Mouse (Mus musculus) olfactory bulb, adult 2 months (tissue): Measurements from ENCODE around the gene Fyn. TPM values are rescaled to one million over a fixed set of nuclear protein-coding genes. Genes with fewer than 3 reads are reported as not detected.

Source experiments
- H3K27ac ChIP-seq: fragments of 200-500 bp; 2 replicates; pipeline ENCODE4 v1.5.1; 2012; ENCODE audit warnings: low read depth, low read length; ENCODE audit not compliant: insufficient read depth
- H3K4me1 ChIP-seq: fragments of 200-500 bp; 2 replicates; pipeline ENCODE4 v1.6.1; 2012; ENCODE audit warnings: low read length; ENCODE audit not compliant: control insufficient read depth, insufficient read depth
- H3K4me3 ChIP-seq: fragments of 200-500 bp; 2 replicates; pipeline ENCODE4 v1.5.1; 2012; ENCODE audit warnings: mild to moderate bottlenecking, low read depth, low read length, moderate library complexity; ENCODE audit not compliant: insufficient read depth
- CTCF ChIP-seq: fragments of 200-500 bp; IDR thresholded peaks from 2 replicates; pipeline ENCODE4 v1.5.1; 2012; ENCODE audit warnings: low read depth, mild to moderate bottlenecking, low read length, moderate library complexity; ENCODE audit not compliant: insufficient read depth
- POLR2A ChIP-seq: fragments of 200-500 bp; IDR thresholded peaks from 2 replicates; pipeline ENCODE4 v1.6.1; 2012; ENCODE audit warnings: mild to moderate bottlenecking, low read depth, low read length, moderate library complexity; ENCODE audit not compliant: insufficient read depth
- WGBS: fragments of 180-500 bp; shearing (Covaris S2); methylation state at CpG from one replicate; pipeline ENCODE4 v1.1.7; 2018; 5-methylcytosine and 5-hydroxymethylcytosine counted together
- polyA plus RNA-seq: library from polyadenylated mRNA; stranded (reverse); fragments of >200 nt; gene quantifications from 2 replicates; pipeline ENCODE4 v1.2.4, GENCODE M21; 2012; ENCODE audit warnings: low replicate concordance; ENCODE audit not compliant: missing spikeins, insufficient read depth, insufficient read length

The Fyn gene
- polyA plus RNA-seq, 1 experiment = 322 TPM

- Histone ChIP-seq H3K4me3 (no peak overlapping the region), H3K27ac (no peak overlapping the region), H3K4me1 (peaks cover 35% of the 10 kb centered on the region)
- 58% methylated on average over 8 of the region's 8 CpGs for WGBS
- TF ChIP-seq POLR2A (no peak), CTCF (no peak)
Measured at GRCm38 (mm10) chr10:39524355-39524754, 155.7 kb downstream of the Fyn start.

- TF ChIP-seq CTCF (no peak), POLR2A (no peak)
- H3K4me1 ChIP-seq = peaks cover 35% of the 10 kb centered on the region
- 82% methylated on average over 13 of the region's 13 CpGs for WGBS
- no peak overlapping the region for H3K27ac ChIP-seq
- H3K4me3 ChIP-seq = no peak overlapping the region
Measured at GRCm38 (mm10) chr10:39525431-39525830, 156.8 kb downstream of the Fyn start.

DNA sequence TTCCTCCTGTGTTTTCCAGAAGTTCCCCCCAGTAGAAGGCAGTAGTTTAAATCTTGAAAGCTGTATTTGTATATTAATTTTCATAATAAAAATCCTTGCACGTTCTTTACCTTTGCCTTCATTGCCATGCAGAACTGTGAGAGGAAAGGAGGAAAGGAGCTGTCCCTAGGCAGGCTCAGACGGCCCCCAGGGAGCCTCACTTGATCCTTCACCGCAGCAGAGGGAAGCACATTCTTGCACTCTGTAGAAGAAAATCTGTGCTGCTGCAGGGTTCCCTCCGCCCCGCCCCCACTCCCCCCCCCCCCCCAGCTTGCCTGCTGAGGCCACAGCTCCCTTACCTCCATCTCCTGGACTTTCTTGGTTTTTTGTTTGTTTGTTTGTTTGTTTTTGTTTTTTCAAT, 158.5 kb downstream of the Fyn start:
- no peak overlapping the region for H3K27ac ChIP-seq
- WGBS = 28% methylated on average over 5 of the region's 5 CpGs
- H3K4me3 ChIP-seq = no peak overlapping the region
- TF ChIP-seq POLR2A (no peak), CTCF (no peak)
- peaks cover 31% of the 10 kb centered on the region for H3K4me1 ChIP-seq

- no peak overlapping the region for H3K27ac ChIP-seq
- TF ChIP-seq POLR2A (no peak), CTCF (no peak)
- no peak overlapping the region for H3K4me3 ChIP-seq
- peaks cover 25% of the 10 kb centered on the region for H3K4me1 ChIP-seq
- WGBS = 75% methylated on average over 14 of the region's 14 CpGs
Measured at GRCm38 (mm10) chr10:39529179-39529578, 160.5 kb downstream of the Fyn start.

DNA sequence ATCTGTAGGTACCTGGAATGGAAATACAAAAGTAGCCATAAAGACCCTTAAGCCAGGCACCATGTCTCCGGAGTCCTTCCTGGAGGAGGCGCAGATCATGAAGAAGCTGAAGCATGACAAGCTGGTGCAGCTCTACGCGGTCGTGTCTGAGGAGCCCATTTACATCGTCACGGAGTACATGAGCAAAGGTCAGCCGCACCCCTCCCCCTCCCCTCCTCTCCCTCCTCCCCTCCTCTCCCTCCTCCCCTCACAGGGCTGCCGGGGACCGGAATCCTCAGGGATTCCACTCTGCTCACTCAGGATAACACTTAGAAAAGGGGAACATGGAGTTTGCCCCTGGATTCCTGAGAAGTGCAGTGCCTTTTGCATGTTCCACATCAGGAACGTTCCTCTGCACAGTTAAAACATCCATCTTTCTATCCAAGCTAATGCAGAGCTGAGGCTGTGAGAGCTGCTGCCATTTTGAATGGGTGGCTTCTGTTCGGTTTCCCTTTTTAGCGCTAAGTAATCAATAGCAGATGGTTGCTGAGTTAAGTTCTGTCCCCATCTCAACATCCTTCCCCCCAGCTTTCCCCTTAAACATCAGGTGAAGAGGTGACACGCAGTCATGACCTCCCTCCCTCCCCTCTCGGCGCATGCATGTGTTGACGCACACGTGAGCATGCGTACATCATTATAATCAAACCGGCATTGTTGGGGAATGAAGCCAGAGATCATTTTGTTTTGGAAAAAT, 163.5 kb downstream of the Fyn start:
- Histone ChIP-seq H3K27ac (no peak overlapping the region), H3K4me1 (peaks cover 34% of the 10 kb centered on the region), H3K4me3 (no peak overlapping the region)
- no peak for TF ChIP-seq POLR2A
- TF ChIP-seq CTCF = no peak
- whole genome bisulfite sequencing = 58% methylated on average over 20 of the region's 20 CpGs

DNA sequence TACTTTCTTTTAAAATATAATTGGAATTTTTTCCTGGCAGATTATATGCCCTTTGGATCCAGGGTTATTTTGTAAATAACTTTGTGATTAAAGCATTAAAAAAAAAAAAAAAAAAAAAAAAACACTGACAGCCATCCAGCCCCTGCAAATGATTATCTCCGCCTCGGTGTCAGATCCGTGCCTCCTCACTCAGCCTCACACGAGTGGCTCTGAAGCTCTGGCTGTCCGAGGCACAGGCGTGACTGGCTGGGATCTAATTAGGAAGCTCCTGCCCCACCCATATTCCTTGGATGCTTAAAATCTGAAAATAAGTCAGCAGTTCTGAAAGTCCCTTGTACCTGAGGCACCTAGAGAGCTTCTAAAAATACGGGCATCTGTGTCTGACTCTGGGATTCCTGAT, 164.2 kb downstream of the Fyn start:
- TF ChIP-seq CTCF (no peak), POLR2A (no peak)
- peaks cover 38% of the 10 kb centered on the region for H3K4me1 ChIP-seq
- no peak overlapping the region for H3K4me3 ChIP-seq
- H3K27ac ChIP-seq = no peak overlapping the region
- WGBS = 56% methylated on average over 7 of the region's 7 CpGs

DNA sequence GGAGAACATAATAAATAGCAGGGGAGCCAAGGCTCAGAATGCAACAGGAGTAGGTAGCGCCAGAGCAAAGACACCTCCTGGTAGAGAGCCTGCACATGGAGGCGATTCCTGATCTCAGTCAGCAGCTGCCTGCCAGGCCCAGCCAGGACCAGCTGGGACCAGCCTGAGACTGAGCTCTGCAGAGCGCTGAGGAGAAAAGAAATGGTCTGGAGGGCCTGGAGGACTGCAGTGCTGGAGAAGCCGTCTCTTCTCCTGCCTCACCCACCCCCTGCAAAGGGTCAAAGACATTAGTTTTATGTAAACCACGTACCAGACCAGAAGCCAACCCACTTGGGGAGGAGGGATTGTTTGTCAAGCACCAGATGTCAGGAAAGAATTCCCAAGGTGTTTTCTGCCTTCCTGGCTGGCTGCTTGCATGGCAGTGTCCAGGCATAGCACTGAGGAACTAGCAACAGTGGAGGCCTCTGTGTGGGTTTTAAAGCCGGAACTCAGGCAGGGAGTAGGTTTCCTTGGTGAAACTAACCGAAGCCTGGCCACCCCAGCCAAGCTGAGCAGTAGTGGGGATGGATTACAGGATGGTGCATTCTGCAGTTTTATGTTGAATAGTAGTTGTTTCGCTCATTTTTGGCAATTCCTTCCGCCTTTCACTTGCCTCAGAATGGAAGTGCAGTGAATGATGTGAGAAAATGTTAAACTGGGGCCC, 165.8 kb downstream of the Fyn start:
- 40% methylated on average over 9 of the region's 9 CpGs for WGBS
- Histone ChIP-seq H3K27ac (peak overlapping the region; percentile 44), H3K4me1 (peaks cover 38% of the 10 kb centered on the region), H3K4me3 (no peak overlapping the region)
- no peak for TF ChIP-seq POLR2A
- no peak for TF ChIP-seq CTCF

- 59% methylated on average over 3 of the region's 3 CpGs for WGBS
- no peak overlapping the region for H3K4me3 ChIP-seq
- TF ChIP-seq CTCF (no peak), POLR2A (no peak)
- peaks cover 44% of the 10 kb centered on the region for H3K4me1 ChIP-seq
- H3K27ac ChIP-seq = peak overlapping the region; percentile 41
Measured at GRCm38 (mm10) chr10:39535347-39535746, 166.7 kb downstream of the Fyn start.

DNA sequence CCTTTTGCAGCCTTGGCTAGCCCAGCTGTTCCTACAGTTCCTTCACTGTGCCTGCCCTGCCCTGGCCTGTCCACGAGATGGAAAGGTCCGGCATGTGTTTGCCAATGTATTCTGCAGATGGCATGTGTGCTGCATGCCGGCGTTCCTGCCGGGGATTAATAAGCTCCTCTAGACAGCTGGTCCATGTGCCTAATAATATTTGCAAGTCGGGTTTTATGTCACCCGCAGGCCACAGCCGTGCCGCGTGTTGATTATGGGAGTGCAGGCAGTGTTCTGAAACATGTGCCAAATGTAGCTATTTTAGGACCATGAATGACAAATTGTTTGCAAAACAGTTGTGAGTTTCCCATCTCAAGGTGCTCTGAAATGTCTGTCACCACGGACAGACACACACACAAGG, 167.6 kb downstream of the Fyn start:
- peaks cover 48% of the 10 kb centered on the region for H3K4me1 ChIP-seq
- WGBS = 37% methylated on average over 11 of the region's 11 CpGs
- peak overlapping the region; percentile 1; the same call in 1 of the 2 replicates for H3K27ac ChIP-seq
- TF ChIP-seq POLR2A (no peak), CTCF (no peak)
- no peak overlapping the region for H3K4me3 ChIP-seq
